Mouse (Mus musculus): Measurements from ENCODE around the gene Wasf1. TPM values are rescaled to one million over a fixed set of nuclear protein-coding genes. Genes with fewer than 3 reads are reported as not detected.

The Wasf1 gene
- total and polyA plus RNA-seq, 3 experiments, result 1.6 to 14.4 TPM; not detected in 1

GRCm38 (mm10) chr10:40882831-40883643 is at the start of gene Wasf1, which contains the start of gene Cdc40 (continued):
- TF ChIP-seq TAL1 (IDR thresholded peaks at IDR 0.05; ENCODE audit: low read length), result no peak
- TF ChIP-seq MAX (IDR thresholded peaks at IDR 0.05; ENCODE audit: low read length), result peak; percentile 52; the same call in 1 of the 2 replicates
- TF ChIP-seq CHD2 (IDR thresholded peaks at IDR 0.05; ENCODE audit: low read length), result peak; percentile 21
- peak; percentile 71 for TF ChIP-seq MYC (IDR thresholded peaks at IDR 0.05; ENCODE audit: low read depth, low read length)
- TF ChIP-seq JUND (IDR thresholded peaks at IDR 0.05; ENCODE audit: low read depth, low read length), result no peak

GRCm38 (mm10) chr10:40840086-40840485 is 43.2 kb upstream of the Wasf1 start:
- H3K79me2 ChIP-seq (ENCODE audit: control insufficient read depth, insufficient read depth, low read length, poor library complexity), result no peaks in the 10 kb centered on the region
- H3K36me3 ChIP-seq (ENCODE audit: control insufficient read depth in 1 of 2, insufficient read depth in 2 of 2, low read length in 2 of 2), result peaks cover 0 to 4% of the 10 kb centered on the region in 2 experiments; a peak in 2 of 4 replicates
- H3K27me3 ChIP-seq (ENCODE audit: control insufficient read depth in 1 of 2, insufficient read depth in 2 of 2, low read length in 2 of 2), result no peaks in the 10 kb centered on the region
- no peak for DNase-seq (ENCODE audit: low read depth, low spot score)
- H3K4me3 ChIP-seq (ENCODE audit: control insufficient read depth in 1 of 2, insufficient read depth in 1 of 2, low read depth in 2 of 2, low read length in 2 of 2), result no peak overlapping the region
- H3K4me1 ChIP-seq (ENCODE audit: control insufficient read depth in 1 of 2, insufficient read depth in 2 of 2, low read length in 2 of 2), result no peaks in the 10 kb centered on the region
- no peak for TF ChIP-seq UBTF (IDR thresholded peaks at IDR 0.05; ENCODE audit: borderline replicate concordance, insufficient read depth, low read depth, low read length)
- TF ChIP-seq ZNF384 (IDR thresholded peaks at IDR 0.05; ENCODE audit: low read depth, low read length), result no peak
- no peak for TF ChIP-seq MXI1 (IDR thresholded peaks at IDR 0.05; ENCODE audit: low read depth, low read length)
- no peak for TF ChIP-seq HCFC1 (IDR thresholded peaks at IDR 0.05; ENCODE audit: low read depth, low read length)
- no peak for TF ChIP-seq POLR2AphosphoS2 (IDR thresholded peaks at IDR 0.05; ENCODE audit: low read length)
- TF ChIP-seq USF2 (IDR thresholded peaks at IDR 0.05; ENCODE audit: borderline replicate concordance in 1 of 2, insufficient read depth in 1 of 2, low read depth in 1 of 2, low read length in 2 of 2), result no peak
- no peak for TF ChIP-seq ZKSCAN1 (IDR thresholded peaks at IDR 0.05; ENCODE audit: low read depth, low read length)
- no peak for TF ChIP-seq GATA1 (IDR thresholded peaks at IDR 0.05; ENCODE audit: low read depth, low read length)
- TF ChIP-seq MEF2A (IDR thresholded peaks at IDR 0.05; ENCODE audit: extremely low read depth, insufficient replicate concordance, low read depth, low read length, poor library complexity, severe bottlenecking), result no peak
- TF ChIP-seq BHLHE40 (IDR thresholded peaks at IDR 0.05; ENCODE audit: borderline replicate concordance, low read depth, low read length), result no peak
- no peak overlapping the region for H3K27ac ChIP-seq (ENCODE audit: control insufficient read depth, low read depth, low read length)
- H3K9me3 ChIP-seq (replicated peaks; ENCODE audit: insufficient read depth, low read length), result no peaks in the 10 kb centered on the region
- no peak overlapping the region for H3K9ac ChIP-seq (ENCODE audit: control insufficient read depth, low read depth, low read length, poor library complexity, severe bottlenecking)

GRCm38 (mm10) chr10:40843841-40844240 is 39.4 kb upstream of the Wasf1 start:
- no peak for DNase-seq (ENCODE audit: low read depth, low spot score)
- Histone ChIP-seq H3K79me2 (ENCODE audit: control insufficient read depth, insufficient read depth, low read length, poor library complexity) (no peaks in the 10 kb centered on the region), H3K36me3 (ENCODE audit: control insufficient read depth in 1 of 2, insufficient read depth in 2 of 2, low read length in 2 of 2) (peaks cover 0 to 10% of the 10 kb centered on the region in 2 experiments; a peak in 2 of 4 replicates), H3K27me3 (ENCODE audit: control insufficient read depth in 1 of 2, insufficient read depth in 2 of 2, low read length in 2 of 2) (no peaks in the 10 kb centered on the region), H3K27ac (ENCODE audit: control insufficient read depth, low read depth, low read length) (no peak overlapping the region), H3K4me3 (ENCODE audit: control insufficient read depth in 1 of 2, insufficient read depth in 1 of 2, low read depth in 2 of 2, low read length in 2 of 2) (no peak overlapping the region), H3K4me1 (ENCODE audit: control insufficient read depth in 1 of 2, insufficient read depth in 2 of 2, low read length in 2 of 2) (no peaks in the 10 kb centered on the region), H3K9me3 (replicated peaks; ENCODE audit: insufficient read depth, low read length) (no peaks in the 10 kb centered on the region), H3K9ac (ENCODE audit: control insufficient read depth, low read depth, low read length, poor library complexity, severe bottlenecking) (no peak overlapping the region)
- TF ChIP-seq POLR2A (IDR thresholded peaks at IDR 0.05; ENCODE audit: control insufficient read depth in 1 of 2, insufficient read depth in 1 of 2, low read depth in 1 of 2, low read length in 2 of 2, poor library complexity in 1 of 2) (no peak), SIN3A (IDR thresholded peaks at IDR 0.05; ENCODE audit: low read length) (no peak), MEF2A (IDR thresholded peaks at IDR 0.05; ENCODE audit: extremely low read depth, insufficient replicate concordance, low read depth, low read length, poor library complexity, severe bottlenecking) (no peak), MAZ (IDR thresholded peaks at IDR 0.05; ENCODE audit: low read depth, low read length) (no peak), GABPA (IDR thresholded peaks at IDR 0.05; ENCODE audit: low read depth, low read length) (no peak), MYC (IDR thresholded peaks at IDR 0.05; ENCODE audit: low read depth, low read length) (no peak), MYB (IDR thresholded peaks at IDR 0.05; ENCODE audit: low read depth, low read length) (no peak), USF2 (IDR thresholded peaks at IDR 0.05; ENCODE audit: borderline replicate concordance in 1 of 2, insufficient read depth in 1 of 2, low read depth in 1 of 2, low read length in 2 of 2) (no peak), NELFE (IDR thresholded peaks at IDR 0.05; ENCODE audit: low read depth, low read length) (no peak), CHD2 (IDR thresholded peaks at IDR 0.05; ENCODE audit: low read length) (no peak), E2F4 (IDR thresholded peaks at IDR 0.05; ENCODE audit: borderline replicate concordance, low read depth, low read length) (no peak), CHD1 (IDR thresholded peaks at IDR 0.05; ENCODE audit: low read depth, low read length) (no peak), ZKSCAN1 (IDR thresholded peaks at IDR 0.05; ENCODE audit: low read depth, low read length) (no peak), NRF1 (IDR thresholded peaks at IDR 0.05; ENCODE audit: insufficient read depth, low read depth, low read length, poor library complexity, severe bottlenecking) (no peak), TAL1 (IDR thresholded peaks at IDR 0.05; ENCODE audit: low read length) (no peak), RAD21 (IDR thresholded peaks at IDR 0.05; ENCODE audit: low read depth, low read length) (no peak)

Data from MEL (cell line).